Mouse (Mus musculus) midbrain, postnatal 0 days (tissue): ENCODE measurements at regions not wholly inside any gene's neighbourhood (a gene's known extent, or its start where the extent isn't known, plus 50 kb on each side); places are given as distances from the start of the nearest gene placed in this dataset.

ENCODE experiments used
- ATAC-seq: fragments of 200-750 bp; cut with Nextera tagmentation; 2 replicates; pipeline ENCODE4 v1.8.0; 2017; ENCODE audit warnings: moderate number of reproducible peaks, mild to moderate bottlenecking, moderate TSS enrichment, moderate library complexity; ENCODE audit not compliant: low FRiP score
- DNase-seq: peaks from one replicate; pipeline ENCODE4 v3.0.0-alpha.2; 2015; ENCODE audit warnings: low spot score
- H3K27ac ChIP-seq: fragments of 300-500 bp; sonication (generic); 2 replicates; pipeline ENCODE4 v1.5.1; 2014; ENCODE audit warnings: low read depth, mild to moderate bottlenecking, low read length, mixed read lengths
- H3K27me3 ChIP-seq: fragments of 300-500 bp; sonication (generic); 2 replicates; pipeline ENCODE4 v1.6.1; 2014; ENCODE audit warnings: low read length, control low read depth, mixed read lengths; ENCODE audit not compliant: insufficient read depth
- H3K36me3 ChIP-seq: fragments of 300-500 bp; sonication (generic); 2 replicates; pipeline ENCODE4 v1.6.1; 2014; ENCODE audit warnings: low read length, control low read depth, mixed read lengths; ENCODE audit not compliant: insufficient read depth
- H3K4me1 ChIP-seq: fragments of 300-500 bp; sonication (generic); 2 replicates; pipeline ENCODE4 v1.6.1; 2014; ENCODE audit warnings: mild to moderate bottlenecking, control low read depth, antibody characterized with exemption, low read length, mixed read lengths; ENCODE audit not compliant: insufficient read depth
- H3K4me2 ChIP-seq: fragments of 300-500 bp; sonication (generic); 2 replicates; pipeline ENCODE4 v1.6.1; 2014; ENCODE audit warnings: low read depth, mild to moderate bottlenecking, low read length, mixed read lengths; ENCODE audit not compliant: poor library complexity, severe bottlenecking
- H3K4me3 ChIP-seq: fragments of 300-500 bp; sonication (generic); 2 replicates; pipeline ENCODE4 v1.5.1; 2014; ENCODE audit warnings: low read depth, mild to moderate bottlenecking, low read length, moderate library complexity
- H3K9ac ChIP-seq: fragments of 300-500 bp; sonication (generic); replicated peaks from 2 replicates; pipeline ENCODE4 v1.6.1; 2014; ENCODE audit warnings: mild to moderate bottlenecking, low read length, moderate library complexity, mixed read lengths; ENCODE audit not compliant: poor library complexity, severe bottlenecking
- H3K9me3 ChIP-seq: fragments of 300-500 bp; sonication (generic); 2 replicates; pipeline ENCODE4 v1.6.1; 2016; ENCODE audit warnings: low read length, control low read depth
- CTCF ChIP-seq: IDR thresholded peaks from 2 replicates; pipeline ENCODE4 v1.5.1; 2016; ENCODE audit warnings: antibody characterized with exemption, mild to moderate bottlenecking
- WGBS: fragments of 180-500 bp; shearing (Covaris S2); extraction: QIAGEN DNeasy Blood & Tissue Kit; methylation state at CpG from one replicate; pipeline ENCODE4 v1.1.7; 2014; 5-methylcytosine and 5-hydroxymethylcytosine counted together

DNA sequence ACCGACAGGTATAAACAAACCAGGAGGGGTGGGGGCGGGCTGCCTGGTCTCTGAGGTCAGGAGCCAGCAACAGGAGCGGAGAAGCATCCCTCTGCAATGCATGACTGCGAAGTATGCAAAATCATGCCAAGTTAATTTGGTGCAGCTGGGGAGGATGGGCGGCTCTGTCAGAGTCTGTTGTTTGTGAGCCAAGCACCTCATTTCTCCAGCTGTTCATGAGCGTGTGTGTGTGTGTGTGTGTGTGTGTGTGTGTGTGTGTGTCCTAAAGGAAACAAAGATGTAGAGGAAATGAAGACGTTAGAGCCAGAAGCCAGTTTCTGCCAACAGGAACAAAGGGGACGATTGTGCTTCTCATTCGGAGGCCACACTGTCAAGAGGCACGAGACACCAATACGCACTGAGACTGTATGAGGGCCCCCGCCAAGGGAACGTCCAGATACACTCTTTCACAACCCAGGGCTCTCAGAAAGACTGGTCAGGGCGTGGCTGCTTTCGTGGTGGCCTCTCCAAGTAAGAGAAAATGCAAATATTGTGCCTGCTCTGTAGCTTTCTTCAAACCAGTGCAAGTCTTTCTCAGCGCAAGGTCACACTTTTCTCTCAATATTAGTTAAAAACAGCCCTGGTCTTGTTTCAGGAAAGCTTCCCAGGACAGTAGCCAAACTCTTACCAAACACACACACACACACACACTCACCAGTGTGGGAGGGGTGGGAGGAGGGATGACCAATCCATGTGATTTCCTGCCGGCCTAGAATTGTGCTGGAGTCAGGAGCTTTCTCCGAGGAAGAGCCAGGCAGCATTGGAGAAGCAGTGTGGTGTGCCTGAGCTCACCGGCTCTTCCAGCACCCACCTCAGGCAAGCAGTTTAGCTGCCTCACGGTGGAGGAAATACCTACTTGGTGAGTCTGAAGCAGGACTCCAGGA, 80.8 kb downstream of the Vcpkmt start:
- Histone ChIP-seq H3K9me3 (no peaks in the 10 kb centered on the region), H3K27me3 (no peaks in the 10 kb centered on the region), H3K4me1 (no peaks in the 10 kb centered on the region; the same call in 1 of the 2 replicates), H3K4me2 (peak overlapping the region; percentile 24; the same call in 1 of the 2 replicates), H3K9ac (no peak overlapping the region), H3K36me3 (no peaks in the 10 kb centered on the region), H3K4me3 (no peak overlapping the region), H3K27ac (peak overlapping the region; percentile 57)
- peak; percentile 90 for DNase-seq
- ATAC-seq: peak; percentile 82
- 14% methylated on average over 20 of the region's 20 CpGs for WGBS
- TF ChIP-seq CTCF: no peak

DNA sequence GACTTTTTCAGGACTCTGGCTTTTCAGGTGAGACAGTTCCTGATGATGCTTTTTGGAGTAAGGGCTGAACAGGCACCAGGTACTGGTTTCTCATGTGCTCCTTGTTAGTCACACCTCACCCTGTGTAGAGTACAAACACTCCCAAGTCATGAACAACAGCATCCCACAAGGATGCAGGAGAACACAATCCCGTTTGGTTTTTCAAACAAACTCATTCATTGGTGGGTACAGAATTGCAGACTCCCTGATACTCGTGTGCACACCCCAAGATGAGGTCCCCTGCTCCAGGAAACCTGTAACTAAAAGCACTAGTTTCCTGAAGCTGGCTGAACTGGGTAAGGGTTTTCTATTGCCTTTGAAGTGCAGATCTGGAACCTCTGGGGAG, 81.5 kb downstream of the Vcpkmt start:
- Histone ChIP-seq H3K36me3 (no peaks in the 10 kb centered on the region), H3K27ac (no peak overlapping the region), H3K9ac (no peak overlapping the region), H3K27me3 (no peaks in the 10 kb centered on the region), H3K4me2 (peak overlapping the region; percentile 24; the same call in 1 of the 2 replicates), H3K4me3 (no peak overlapping the region), H3K9me3 (no peaks in the 10 kb centered on the region), H3K4me1 (no peaks in the 10 kb centered on the region; the same call in 1 of the 2 replicates)
- no peak for TF ChIP-seq CTCF
- WGBS: 37% methylated on average over 2 of the region's 2 CpGs
- no peak for DNase-seq
- no peak for ATAC-seq

DNA sequence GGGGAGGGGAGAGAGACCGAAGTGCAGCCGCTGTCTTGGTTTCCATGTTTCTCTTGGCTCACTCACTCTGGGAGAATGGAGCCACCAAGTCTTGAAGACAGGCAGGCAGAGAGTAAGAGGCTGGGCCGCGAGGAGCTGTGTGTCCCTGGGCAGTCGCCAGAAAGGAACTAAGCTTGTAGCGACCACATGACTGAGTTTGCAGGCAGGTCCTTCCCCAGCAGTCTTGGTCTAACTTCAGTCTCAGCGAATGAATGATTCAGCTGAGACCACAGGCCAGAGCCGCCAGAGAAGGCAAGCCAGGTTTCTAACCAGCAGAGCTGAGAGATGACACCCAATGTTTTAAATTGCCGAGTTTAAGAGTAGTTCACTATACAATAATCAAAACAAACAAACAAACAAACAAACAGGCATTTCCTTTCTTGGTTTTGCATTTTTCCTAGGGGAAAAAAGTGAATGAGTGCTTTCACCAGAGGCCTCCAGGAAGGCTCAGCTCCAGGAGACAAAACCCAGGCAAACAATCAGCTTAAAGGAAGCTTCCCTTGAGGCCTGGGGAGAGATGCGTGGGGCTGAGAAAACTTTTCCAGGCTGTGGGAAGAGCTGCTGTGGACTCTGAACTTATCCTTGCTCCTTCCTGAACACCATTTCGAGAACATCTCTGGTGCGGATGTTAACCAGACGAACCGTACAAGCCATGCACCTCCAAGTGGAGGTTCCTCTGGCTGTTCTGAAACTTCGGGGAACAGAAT, 82.1 kb downstream of the Vcpkmt start:
- peak; percentile 33 for DNase-seq
- Histone ChIP-seq H3K4me3 (no peak overlapping the region), H3K9ac (no peak overlapping the region), H3K36me3 (no peaks in the 10 kb centered on the region), H3K4me2 (no peak overlapping the region), H3K27me3 (no peaks in the 10 kb centered on the region), H3K27ac (no peak overlapping the region), H3K4me1 (no peaks in the 10 kb centered on the region; the same call in 1 of the 2 replicates), H3K9me3 (no peaks in the 10 kb centered on the region)
- ATAC-seq: no peak
- no peak for TF ChIP-seq CTCF
- WGBS: 75% methylated on average over 15 of the region's 15 CpGs

DNA sequence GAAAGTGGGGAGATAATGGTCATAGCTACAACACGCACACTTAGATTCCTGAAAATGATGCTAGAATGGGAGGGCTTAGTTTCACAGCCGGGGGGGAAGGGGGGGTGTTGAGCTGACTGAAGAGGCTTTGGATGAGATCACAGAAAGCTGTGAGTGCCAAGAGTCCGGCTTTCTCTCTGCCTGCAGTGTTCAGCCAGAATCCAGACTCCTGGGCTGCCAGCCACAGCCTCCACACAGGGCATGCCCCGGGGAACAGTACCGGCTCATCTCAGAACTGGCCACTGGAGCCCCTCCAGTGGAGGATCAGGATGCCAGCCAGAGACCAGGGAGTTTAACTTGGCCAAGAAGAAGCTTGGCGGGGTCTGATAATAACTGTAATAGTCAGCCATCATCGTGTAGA, 85.7 kb downstream of the Vcpkmt start:
- TF ChIP-seq CTCF: no peak
- H3K36me3 ChIP-seq: no peaks in the 10 kb centered on the region
- no peak overlapping the region for H3K27ac ChIP-seq
- ATAC-seq (peak; percentile 80), DNase-seq (peak; percentile 93)
- H3K27me3 ChIP-seq: no peaks in the 10 kb centered on the region
- no peaks in the 10 kb centered on the region; the same call in 1 of the 2 replicates for H3K4me1 ChIP-seq
- no peak overlapping the region for H3K9ac ChIP-seq
- H3K9me3 ChIP-seq: no peaks in the 10 kb centered on the region
- no peak overlapping the region for H3K4me2 ChIP-seq
- WGBS: 54% methylated on average over 7 of the region's 7 CpGs
- no peak overlapping the region for H3K4me3 ChIP-seq

DNA sequence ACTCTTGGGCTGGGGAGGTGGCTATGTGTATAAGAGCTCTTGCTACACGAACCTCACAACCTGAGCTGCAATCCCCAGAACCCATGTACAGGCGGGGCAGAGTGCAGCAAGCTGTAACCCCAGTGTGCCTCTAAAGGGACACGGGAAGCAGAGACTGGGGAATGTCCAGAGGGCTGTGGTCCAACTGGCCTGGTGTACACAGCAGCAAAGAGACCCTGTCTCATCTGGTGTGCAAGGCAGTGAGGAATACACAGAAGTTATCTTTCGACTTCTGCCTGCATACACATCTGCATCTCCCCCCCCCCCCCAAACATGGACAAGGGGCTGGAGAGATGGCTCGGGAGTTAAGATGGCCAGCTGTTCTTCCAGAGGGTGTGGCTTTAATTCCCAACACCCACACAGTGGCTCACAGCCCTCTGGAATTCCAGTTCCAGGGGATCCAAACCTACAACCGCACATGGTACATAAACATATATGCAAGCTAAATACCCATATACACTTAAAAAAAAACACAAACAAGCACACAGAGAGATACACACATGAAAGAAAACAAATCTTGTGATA, 86.4 kb downstream of the Vcpkmt start:
- no peak for DNase-seq

More for the DNA sequence above, 86.4 kb downstream of the Vcpkmt start:
- no peak overlapping the region for H3K4me2 ChIP-seq
- no peaks in the 10 kb centered on the region for H3K27me3 ChIP-seq
- no peak overlapping the region for H3K27ac ChIP-seq
- 78% methylated on average over 6 of the region's 6 CpGs for whole genome bisulfite sequencing
- H3K4me3 ChIP-seq: no peak overlapping the region
- no peaks in the 10 kb centered on the region for H3K36me3 ChIP-seq
- no peak for ATAC-seq
- H3K4me1 ChIP-seq: no peaks in the 10 kb centered on the region; the same call in 1 of the 2 replicates
- TF ChIP-seq CTCF: no peak
- H3K9ac ChIP-seq: no peak overlapping the region
- no peaks in the 10 kb centered on the region for H3K9me3 ChIP-seq
